Mouse (Mus musculus) embryonic facial prominence, embryonic 13.5 days (tissue): ENCODE measurements around the gene Tenm3. TPM values are rescaled to one million over a fixed set of nuclear protein-coding genes. Genes with fewer than 3 reads are reported as not detected.

Source experiments
- ATAC-seq: fragments of 200-750 bp; cut with Nextera tagmentation; 2 replicates; pipeline ENCODE4 v1.8.0; 2017; ENCODE audit warnings: low read depth; ENCODE audit not compliant: insufficient number of reproducible peaks, insufficient read depth, low FRiP score, low TSS enrichment
- H3K27ac ChIP-seq: fragments of 300-500 bp; sonication (generic); 2 replicates; pipeline ENCODE4 v1.5.1; 2015; ENCODE audit warnings: moderate library complexity, mild to moderate bottlenecking, inconsistent platforms
- H3K27me3 ChIP-seq: fragments of 300-500 bp; sonication (generic); 2 replicates; pipeline ENCODE4 v1.6.1; 2015; ENCODE audit warnings: mild to moderate bottlenecking, inconsistent platforms
- H3K36me3 ChIP-seq: fragments of 300-500 bp; sonication (generic); 2 replicates; pipeline ENCODE4 v1.6.1; 2015; ENCODE audit warnings: mild to moderate bottlenecking, inconsistent platforms
- H3K4me1 ChIP-seq: fragments of 300-500 bp; sonication (generic); 2 replicates; pipeline ENCODE4 v1.6.1; 2015; ENCODE audit warnings: inconsistent platforms
- H3K4me2 ChIP-seq: fragments of 300-500 bp; sonication (generic); 2 replicates; pipeline ENCODE4 v1.6.1; 2015; ENCODE audit warnings: moderate library complexity, mild to moderate bottlenecking, inconsistent platforms
- H3K4me3 ChIP-seq: fragments of 300-500 bp; sonication (generic); 2 replicates; pipeline ENCODE4 v1.5.1; 2015; ENCODE audit warnings: mild to moderate bottlenecking, inconsistent platforms
- H3K9ac ChIP-seq: fragments of 300-500 bp; sonication (generic); 2 replicates; pipeline ENCODE4 v1.6.1; 2015; ENCODE audit warnings: mild to moderate bottlenecking, inconsistent platforms
- H3K9me3 ChIP-seq: fragments of 300-500 bp; sonication (generic); 2 replicates; pipeline ENCODE4 v1.6.1; 2016; ENCODE audit warnings: inconsistent platforms
- WGBS: fragments of 180-500 bp; shearing (Covaris S2); methylation state at CpG from one replicate; pipeline ENCODE4 v1.1.7; 2015; ENCODE audit warnings: mixed read lengths; 5-methylcytosine and 5-hydroxymethylcytosine counted together
- polyA plus RNA-seq: library from polyadenylated mRNA; unstranded; fragments of >200 nt; fragmentation: Nextera tagmentation; extraction: Ambion mirVana; gene quantifications from 2 replicates; pipeline ENCODE4 v1.2.1, GENCODE M21; 2015

Gene Tenm3
- polyA plus RNA-seq, 1 experiment from 2014 or later, result 53.7 TPM

GRCm38 (mm10) chr8:48417714-48418113 is 426.0 kb downstream of the Tenm3 start:
- Histone ChIP-seq H3K4me3 (no peak overlapping the region), H3K9ac (no peak overlapping the region), H3K9me3 (no peaks in the 10 kb centered on the region), H3K27me3 (no peaks in the 10 kb centered on the region), H3K27ac (no peak overlapping the region), H3K36me3 (peaks cover 25% of the 10 kb centered on the region), H3K4me1 (0 out of 2 replicates have a peak, but pooled peaks cover 3% of the 10 kb centered on the region), H3K4me2 (no peak overlapping the region)
- ATAC-seq, result no peak
- 45% methylated on average over 11 of the region's 11 CpGs for WGBS

GRCm38 (mm10) chr8:48410916-48411315 is 432.8 kb downstream of the Tenm3 start:
- no peak for ATAC-seq
- WGBS, result 96% methylated on average over 8 of the region's 8 CpGs
- H3K27me3 ChIP-seq, result no peaks in the 10 kb centered on the region

GRCm38 (mm10) chr8:48400572-48400972 is 443.2 kb downstream of the Tenm3 start:
- H3K27ac ChIP-seq, result no peak overlapping the region
- H3K4me2 ChIP-seq, result no peak overlapping the region
- no peak overlapping the region for H3K4me3 ChIP-seq
- H3K4me1 ChIP-seq, result no peaks in the 10 kb centered on the region
- no peak for ATAC-seq
- 0 out of 2 replicates have a peak, but pooled peaks cover 4% of the 10 kb centered on the region for H3K36me3 ChIP-seq
- H3K9me3 ChIP-seq, result no peaks in the 10 kb centered on the region
- WGBS, result 64% methylated on average over 12 of the region's 12 CpGs
- no peaks in the 10 kb centered on the region for H3K27me3 ChIP-seq
- no peak overlapping the region for H3K9ac ChIP-seq

More at GRCm38 (mm10) chr8:48410916-48411315, 432.8 kb downstream of the Tenm3 start:
- no peak overlapping the region for H3K27ac ChIP-seq
- no peak overlapping the region for H3K4me2 ChIP-seq
- no peaks in the 10 kb centered on the region for H3K9me3 ChIP-seq
- H3K36me3 ChIP-seq, result peaks cover 39% of the 10 kb centered on the region
- no peak overlapping the region for H3K9ac ChIP-seq
- H3K4me3 ChIP-seq, result no peak overlapping the region
- no peaks in the 10 kb centered on the region for H3K4me1 ChIP-seq

GRCm38 (mm10) chr8:48385833-48386232 is 457.9 kb downstream of the Tenm3 start:
- H3K27ac ChIP-seq, result no peak overlapping the region

GRCm38 (mm10) chr8:48380035-48380434 is 463.7 kb downstream of the Tenm3 start:
- no peaks in the 10 kb centered on the region for H3K27me3 ChIP-seq
- H3K9me3 ChIP-seq, result no peaks in the 10 kb centered on the region
- no peak overlapping the region for H3K27ac ChIP-seq
- WGBS, result 84% methylated on average over 12 of the region's 12 CpGs
- ATAC-seq, result no peak
- H3K4me2 ChIP-seq, result no peak overlapping the region
- no peak overlapping the region for H3K4me3 ChIP-seq
- H3K9ac ChIP-seq, result no peak overlapping the region
- H3K36me3 ChIP-seq, result no peaks in the 10 kb centered on the region; the same call in 1 of the 2 replicates
- no peaks in the 10 kb centered on the region for H3K4me1 ChIP-seq

More at GRCm38 (mm10) chr8:48385833-48386232, 457.9 kb downstream of the Tenm3 start:
- 74% methylated on average over 10 of the region's 10 CpGs for WGBS
- Histone ChIP-seq H3K9ac (no peak overlapping the region), H3K4me3 (no peak overlapping the region), H3K4me1 (peaks cover 13% of the 10 kb centered on the region; the same call in 1 of the 2 replicates), H3K4me2 (no peak overlapping the region), H3K36me3 (peaks cover 5% of the 10 kb centered on the region; the same call in 1 of the 2 replicates), H3K27me3 (no peaks in the 10 kb centered on the region), H3K9me3 (no peaks in the 10 kb centered on the region)
- ATAC-seq, result no peak

- no peaks in the 10 kb centered on the region for H3K27me3 ChIP-seq
- no peak overlapping the region for H3K27ac ChIP-seq
- no peaks in the 10 kb centered on the region for H3K9me3 ChIP-seq
- H3K4me2 ChIP-seq, result no peak overlapping the region
- no peak for ATAC-seq
- no peak overlapping the region for H3K9ac ChIP-seq
- H3K4me1 ChIP-seq, result peaks cover 13% of the 10 kb centered on the region
- no peaks in the 10 kb centered on the region for H3K36me3 ChIP-seq
- no peak overlapping the region for H3K4me3 ChIP-seq
- WGBS, result 84% methylated on average over 6 of the region's 6 CpGs
Measured at GRCm38 (mm10) chr8:48376774-48377173, 467.0 kb downstream of the Tenm3 start.

GRCm38 (mm10) chr8:48375183-48375582 is 468.6 kb downstream of the Tenm3 start:
- Histone ChIP-seq H3K4me3 (no peak overlapping the region), H3K9ac (no peak overlapping the region), H3K36me3 (no peaks in the 10 kb centered on the region), H3K27ac (no peak overlapping the region), H3K4me1 (peaks cover 23% of the 10 kb centered on the region), H3K9me3 (no peaks in the 10 kb centered on the region), H3K27me3 (no peaks in the 10 kb centered on the region), H3K4me2 (no peak overlapping the region)
- no peak for ATAC-seq
- 84% methylated on average over 5 of the region's 5 CpGs for WGBS

GRCm38 (mm10) chr8:48373404-48373803 is 470.3 kb downstream of the Tenm3 start:
- Histone ChIP-seq H3K27ac (no peak overlapping the region), H3K36me3 (no peaks in the 10 kb centered on the region), H3K4me2 (no peak overlapping the region), H3K4me1 (peaks cover 23% of the 10 kb centered on the region), H3K9ac (no peak overlapping the region), H3K9me3 (no peaks in the 10 kb centered on the region), H3K4me3 (no peak overlapping the region), H3K27me3 (no peaks in the 10 kb centered on the region)
- no peak for ATAC-seq
- WGBS, result 69% methylated on average over 11 of the region's 11 CpGs

- 51% methylated on average over 10 of the region's 10 CpGs for WGBS
- ATAC-seq, result no peak
- Histone ChIP-seq H3K4me1 (peaks cover 17% of the 10 kb centered on the region), H3K27ac (no peak overlapping the region), H3K9ac (no peak overlapping the region), H3K27me3 (no peaks in the 10 kb centered on the region), H3K9me3 (no peaks in the 10 kb centered on the region), H3K36me3 (0 out of 2 replicates have a peak, but pooled peaks cover 9% of the 10 kb centered on the region), H3K4me2 (no peak overlapping the region), H3K4me3 (no peak overlapping the region)
Measured at GRCm38 (mm10) chr8:48367164-48367563, 476.6 kb downstream of the Tenm3 start.

GRCm38 (mm10) chr8:48356849-48357248 is 486.9 kb downstream of the Tenm3 start:
- H3K4me2 ChIP-seq, result no peak overlapping the region
- H3K9ac ChIP-seq, result no peak overlapping the region
- peaks cover 12% of the 10 kb centered on the region for H3K36me3 ChIP-seq
- no peaks in the 10 kb centered on the region for H3K27me3 ChIP-seq
- no peaks in the 10 kb centered on the region for H3K9me3 ChIP-seq
- no peak overlapping the region for H3K4me3 ChIP-seq
- no peak for ATAC-seq
- 79% methylated on average over 2 of the region's 2 CpGs for WGBS
- no peak overlapping the region for H3K27ac ChIP-seq
- no peaks in the 10 kb centered on the region for H3K4me1 ChIP-seq

- no peak overlapping the region for H3K4me3 ChIP-seq
- H3K4me1 ChIP-seq, result no peaks in the 10 kb centered on the region
- H3K27ac ChIP-seq, result no peak overlapping the region
- peaks cover 25% of the 10 kb centered on the region; the same call in 1 of the 2 replicates for H3K36me3 ChIP-seq
- no peaks in the 10 kb centered on the region for H3K27me3 ChIP-seq
- WGBS, result 84% methylated on average over 6 of the region's 6 CpGs
- no peak overlapping the region for H3K4me2 ChIP-seq
- H3K9me3 ChIP-seq, result no peaks in the 10 kb centered on the region
- no peak overlapping the region for H3K9ac ChIP-seq
- no peak for ATAC-seq
Measured at GRCm38 (mm10) chr8:48353458-48353857, 490.3 kb downstream of the Tenm3 start.

- Histone ChIP-seq H3K9me3 (no peaks in the 10 kb centered on the region), H3K9ac (no peak overlapping the region), H3K27me3 (no peaks in the 10 kb centered on the region), H3K4me2 (no peak overlapping the region), H3K36me3 (peaks cover 25% of the 10 kb centered on the region; the same call in 1 of the 2 replicates), H3K4me1 (no peaks in the 10 kb centered on the region), H3K27ac (no peak overlapping the region), H3K4me3 (no peak overlapping the region)
- ATAC-seq, result no peak
- 94% methylated on average over 5 of the region's 5 CpGs for WGBS
Measured at GRCm38 (mm10) chr8:48348901-48349300, 494.9 kb downstream of the Tenm3 start.
